ENCODE assay signal across 8 mouse cellular contexts in the genomic region with DNA sequence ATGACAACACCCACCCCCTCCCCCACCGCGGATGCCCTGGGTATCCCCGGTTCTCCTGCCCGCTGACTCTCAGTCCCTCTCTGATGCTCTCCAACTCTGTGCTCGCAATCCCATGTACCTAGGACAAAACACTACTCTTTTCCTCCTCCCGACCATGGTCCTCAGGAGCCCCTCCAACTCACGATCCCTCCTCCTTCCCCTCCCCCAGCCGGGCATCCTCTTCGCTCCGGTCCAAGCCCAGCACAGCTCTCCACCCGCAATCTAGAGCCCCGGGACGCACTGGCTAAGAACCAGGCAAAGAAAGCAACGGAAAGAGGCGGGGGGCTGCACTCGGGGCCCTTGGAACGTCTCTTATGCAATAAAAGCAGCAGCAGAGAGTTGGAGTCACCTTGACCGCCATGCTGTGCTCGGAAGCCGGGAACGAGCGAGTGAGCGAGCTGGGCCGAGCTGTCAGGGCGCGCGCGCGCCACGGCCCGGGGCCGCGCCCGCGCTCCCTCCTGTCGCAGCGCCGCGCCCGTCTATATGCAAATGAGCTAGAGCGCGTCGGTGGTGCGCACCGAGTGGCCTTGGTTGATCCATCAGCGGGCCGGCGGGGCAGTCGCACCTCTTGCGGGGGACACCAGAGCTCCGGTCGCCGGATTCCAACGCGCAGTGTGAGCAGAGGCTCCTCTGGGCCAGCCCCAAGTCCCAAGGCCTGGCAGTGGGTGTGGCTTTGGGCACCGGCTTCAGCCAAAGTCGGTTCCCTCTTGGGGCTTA. TPM values are rescaled to one million over a fixed set of nuclear protein-coding genes. Genes with fewer than 3 reads are reported as not detected.
DNase-seq lines count a peak whose midpoint lies in the region; ATAC-seq lines count a peak whose summit lies in the region.

A gene (minus strand): TSS at position 625 of the 756 bp plus-strand sequence.

- under 1% methylated on average over 57 of the region's 57 CpGs for WGBS in intestine, embryonic 16.5 days
- WGBS in midbrain, embryonic 10.5 days = under 1% methylated on average over 57 of the region's 57 CpGs

- H3K9me3 ChIP-seq in intestine, embryonic 16.5 days (ENCODE audit: control insufficient read depth, low read length) = no peaks in the 10 kb centered on the region
- no peaks in the 10 kb centered on the region for H3K9me3 ChIP-seq in midbrain, embryonic 10.5 days (replicated peaks)

- intact Hi-C loops in left cerebral cortex, postnatal 36 days (cut with DNase I) = no loop called here

- ATAC-seq in intestine, embryonic 16.5 days = peak; percentile 97

- H3K4me3 ChIP-seq in intestine, embryonic 16.5 days (ENCODE audit: low read length) = peak within 1 kb of the TSS; percentile 86
- peak within 1 kb of the TSS; percentile 73 for H3K4me3 ChIP-seq in midbrain, embryonic 10.5 days

- H3K27ac ChIP-seq in intestine, embryonic 16.5 days (ENCODE audit: low read length) = peak within 1 kb of the TSS; percentile 46
- H3K27ac ChIP-seq in midbrain, embryonic 10.5 days (replicated peaks) = peak within 1 kb of the TSS; percentile 84

- peak; percentile 90 for DNase-seq in adrenal gland, postnatal 10 days
- peak; percentile 84 for DNase-seq in embryo, embryonic 9.5 days (ENCODE audit: extremely low spot score)
- peak; percentile 63 to 81 for DNase-seq in gastrocnemius, postnatal 4 days (ENCODE audit: low spot score in 2 of 2)
- peak; percentile 78 to 80 for DNase-seq in left cerebral cortex, postnatal 36 days (ENCODE audit: low spot score in 2 of 2)
- peak; percentile 86 for DNase-seq in midbrain, embryonic 10.5 days (ENCODE audit: low spot score)
- peak; percentile 64 to 70 for DNase-seq in right cerebral cortex, postnatal 36 days (ENCODE audit: low spot score in 2 of 2)
- DNase-seq in yolk sac, embryonic 10.5 days (ENCODE audit: low spot score) = peak; percentile 82

- H3K4me1 ChIP-seq in intestine, embryonic 16.5 days (ENCODE audit: control insufficient read depth, insufficient read depth, low read length) = peaks cover 2% of the 10 kb centered on the region; the same call in 1 of the 2 replicates
- H3K4me1 ChIP-seq in midbrain, embryonic 10.5 days = peaks cover 14% of the 10 kb centered on the region

- no peaks in the 10 kb centered on the region for H3K27me3 ChIP-seq in intestine, embryonic 16.5 days (replicated peaks; ENCODE audit: control insufficient read depth, insufficient read depth, low read length)
- H3K27me3 ChIP-seq in midbrain, embryonic 10.5 days (ENCODE audit: low read depth, poor library complexity, severe bottlenecking) = no peaks in the 10 kb centered on the region

- peak within 1 kb of the TSS; percentile 86 for H3K4me2 ChIP-seq in intestine, embryonic 16.5 days (ENCODE audit: low read depth, low read length)

- H3K9ac ChIP-seq in intestine, embryonic 16.5 days (ENCODE audit: low read depth, low read length) = peak within 1 kb of the TSS; percentile 80

- no peaks in the 10 kb centered on the region for H3K36me3 ChIP-seq in intestine, embryonic 16.5 days (ENCODE audit: control insufficient read depth, insufficient read depth, low read length)
- no peaks in the 10 kb centered on the region for H3K36me3 ChIP-seq in midbrain, embryonic 10.5 days

RNA-seq across cellular contexts. Expression of the gene that starts here (rescaled TPM):
- total RNA-seq in adrenal gland, postnatal 10 days (2021) = 10 to 100 TPM; 57.8 to 77.8 TPM
- 100 to 1,000 TPM; 179 to 227 TPM for total RNA-seq in gastrocnemius, postnatal 4 days (2021)
- polyA plus RNA-seq in intestine, embryonic 16.5 days (2015; fragmentation: Nextera tagmentation; extraction: Ambion mirVana) = 27.0 and 28.3 TPM in 2 replicates
- total RNA-seq in left cerebral cortex, postnatal 36 days (2021) = 100 to 1,000 TPM; 159 to 163 TPM
- 30.0 and 35.2 TPM in 2 replicates for polyA plus RNA-seq in midbrain, embryonic 10.5 days (2016; fragmentation: Nextera tagmentation; extraction: Ambion mirVana)

Comparison
In these comparisons a context has a peak if more than half of its experiments do, and no peak if none do; other contexts are left out.
1. Peak in every context shown above with its lines: DNase-seq, ATAC-seq, H3K4me3 ChIP-seq and H3K27ac ChIP-seq.